Mouse (Mus musculus): ENCODE measurements around the gene Riok1.

DNA sequence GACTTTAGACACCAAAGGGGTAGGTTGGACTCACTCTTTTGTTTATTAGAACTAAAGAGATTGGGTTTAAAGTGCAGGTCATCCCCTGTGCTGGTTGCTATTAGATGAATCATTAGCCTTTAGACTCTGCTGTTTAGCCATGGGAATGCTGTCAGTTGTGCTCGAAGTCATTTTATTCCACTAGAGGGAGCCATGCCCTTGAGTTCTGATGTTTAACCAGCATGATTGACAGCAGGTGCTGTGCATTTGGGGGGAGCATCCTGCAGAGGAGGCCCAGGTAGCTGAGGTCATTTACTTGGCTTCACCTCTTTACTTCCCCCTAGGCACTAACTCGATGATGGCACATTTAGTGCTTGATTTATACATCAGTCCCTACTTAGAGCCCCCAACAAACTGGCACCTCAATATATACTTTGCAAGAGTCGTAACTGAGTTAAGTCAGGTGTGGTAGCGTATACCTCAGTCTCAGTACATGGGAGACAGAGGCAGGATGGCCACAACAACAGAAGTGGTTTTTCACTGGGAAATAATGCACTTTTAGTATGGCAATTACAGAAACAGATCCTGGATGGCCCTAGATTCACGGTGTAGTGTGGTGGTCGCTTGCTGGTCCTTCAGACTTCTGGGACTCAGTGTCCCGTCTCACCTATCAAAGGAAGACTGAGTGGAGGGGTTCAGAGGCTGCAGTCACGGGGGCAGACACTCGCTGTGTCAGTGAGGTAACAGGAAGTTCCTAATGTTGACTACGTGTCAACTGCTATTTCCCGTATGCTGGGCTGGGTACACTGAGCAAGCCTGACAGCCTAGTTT lies 28.3 kb downstream of the Riok1 start:
- TF ChIP-seq POLR2A (IDR thresholded peaks at IDR 0.05; ENCODE audit: low read depth, low read length): no peak
- peak; percentile 31; the same call in 1 of the 2 replicates for TF ChIP-seq CTCF (IDR thresholded peaks at IDR 0.05; ENCODE audit: extremely low read depth, insufficient read depth, insufficient read length, insufficient replicate concordance)
